Mouse (Mus musculus) forebrain, embryonic 12.5 days (tissue): Measurements from ENCODE around the gene Pfn5. TPM values are rescaled to one million over a fixed set of nuclear protein-coding genes. Genes with fewer than 3 reads are reported as not detected.
"Not testable (repeated sequence)": the region's sequence is repeated elsewhere in the genome, so short reads cannot be mapped to it uniquely, and the experiment has no call there.

Source experiments
- ATAC-seq: fragments of 200-750 bp; cut with Nextera tagmentation; 2 replicates; pipeline ENCODE4 v1.8.0; 2017; ENCODE audit warnings: moderate TSS enrichment; ENCODE audit not compliant: low FRiP score
- H3K27ac ChIP-seq: fragments of 300-500 bp; sonication (generic); 2 replicates; pipeline ENCODE4 v1.5.1; 2016; ENCODE audit warnings: mild to moderate bottlenecking
- H3K27me3 ChIP-seq: fragments of 300-500 bp; sonication (generic); 2 replicates; pipeline ENCODE4 v1.6.1; 2016; ENCODE audit warnings: mild to moderate bottlenecking
- H3K36me3 ChIP-seq: fragments of 300-500 bp; sonication (generic); replicated peaks from 2 replicates; pipeline ENCODE4 v1.6.1; 2016; ENCODE audit warnings: mild to moderate bottlenecking
- H3K4me1 ChIP-seq: fragments of 300-500 bp; sonication (generic); 2 replicates; pipeline ENCODE4 v1.6.1; 2016
- H3K4me2 ChIP-seq: fragments of 300-500 bp; sonication (generic); 2 replicates; pipeline ENCODE4 v1.6.1; 2016; ENCODE audit warnings: mild to moderate bottlenecking, moderate library complexity
- H3K4me3 ChIP-seq: fragments of 300-500 bp; sonication (generic); replicated peaks from 2 replicates; pipeline ENCODE4 v1.5.1; 2016; ENCODE audit warnings: mild to moderate bottlenecking
- H3K9ac ChIP-seq: fragments of 300-500 bp; sonication (generic); 2 replicates; pipeline ENCODE4 v1.6.1; 2016; ENCODE audit warnings: mild to moderate bottlenecking
- H3K9me3 ChIP-seq: fragments of 300-500 bp; sonication (generic); 2 replicates; pipeline ENCODE4 v1.6.1; 2016
- WGBS: fragments of 180-500 bp; shearing (Covaris S2); methylation state at CpG from one replicate; pipeline ENCODE4 v1.1.7; 2016; 5-methylcytosine and 5-hydroxymethylcytosine counted together
- polyA plus RNA-seq: library from polyadenylated mRNA; unstranded; fragments of >200 nt; fragmentation: Nextera tagmentation; extraction: Ambion mirVana; gene quantifications from 2 replicates; pipeline ENCODE4 v1.2.1, GENCODE M21; 2016

The Pfn5 gene
- polyA plus RNA-seq: not detected in 2 replicates

- WGBS: 83% methylated on average over 2 of the region's 2 CpGs
- H3K4me2 ChIP-seq: no peak within 1 kb of the TSS
- no peak for ATAC-seq
- no peaks in the 10 kb centered on the region for H3K27me3 ChIP-seq
- H3K4me1 ChIP-seq: no peaks in the 10 kb centered on the region
- no peak within 1 kb of the TSS for H3K4me3 ChIP-seq
- H3K36me3 ChIP-seq: no peaks in the 10 kb centered on the region
- no peaks in the 10 kb centered on the region for H3K9me3 ChIP-seq
- H3K9ac ChIP-seq: no peak within 1 kb of the TSS
- no peak within 1 kb of the TSS for H3K27ac ChIP-seq
Observed at GRCm38 (mm10) chrX:95557887-95558286, at the start of gene Pfn5, which contains the start of gene Asb12. Gene Pfn5 (plus strand): TSS chrX:95558104. Gene Asb12 (minus strand): TSS chrX:95557987.

GRCm38 (mm10) chrX:95523883-95524282 lies 34.0 kb upstream of the Pfn5 start:
- no peak for ATAC-seq
- H3K27ac ChIP-seq: no peak overlapping the region
- H3K27me3 ChIP-seq: no peaks in the 10 kb centered on the region
- H3K9me3 ChIP-seq: no peaks in the 10 kb centered on the region
- no peak overlapping the region for H3K9ac ChIP-seq
- no peak overlapping the region for H3K4me2 ChIP-seq
- H3K36me3 ChIP-seq: no peaks in the 10 kb centered on the region
- no peak overlapping the region for H3K4me3 ChIP-seq
- no peaks in the 10 kb centered on the region for H3K4me1 ChIP-seq

GRCm38 (mm10) chrX:95525166-95525565 lies 32.7 kb upstream of the Pfn5 start:
- Histone ChIP-seq H3K4me3 (no peak overlapping the region), H3K4me2 (no peak overlapping the region), H3K9ac (no peak overlapping the region), H3K9me3 (no peaks in the 10 kb centered on the region), H3K27ac (no peak overlapping the region), H3K4me1 (no peaks in the 10 kb centered on the region), H3K36me3 (no peaks in the 10 kb centered on the region), H3K27me3 (no peaks in the 10 kb centered on the region)
- 79% methylated on average over 2 of the region's 2 CpGs for WGBS
- no peak for ATAC-seq

- H3K27me3 ChIP-seq, H3K4me2 ChIP-seq, ATAC-seq, H3K4me3 ChIP-seq, H3K9me3 ChIP-seq, H3K27ac ChIP-seq, H3K36me3 ChIP-seq, H3K4me1 ChIP-seq, H3K9ac ChIP-seq: not testable (repeated sequence)
- 79% methylated on average over 2 of the region's 2 CpGs for WGBS
Observed at GRCm38 (mm10) chrX:95535493-95535892, 22.4 kb upstream of the Pfn5 start.

- Histone ChIP-seq H3K27me3 (no peaks in the 10 kb centered on the region), H3K27ac (no peak overlapping the region), H3K9ac (no peak overlapping the region), H3K4me3 (no peak overlapping the region), H3K36me3 (no peaks in the 10 kb centered on the region), H3K4me1 (no peaks in the 10 kb centered on the region), H3K4me2 (no peak overlapping the region), H3K9me3 (no peaks in the 10 kb centered on the region)
- no peak for ATAC-seq
- 86% methylated on average over 4 of the region's 4 CpGs for WGBS
Observed at GRCm38 (mm10) chrX:95554321-95554720, 3.6 kb upstream of the Pfn5 start.

- H3K9ac ChIP-seq: no peak overlapping the region
- H3K27me3 ChIP-seq: no peaks in the 10 kb centered on the region
- H3K4me3 ChIP-seq: no peak overlapping the region
- ATAC-seq: no peak
- no peaks in the 10 kb centered on the region for H3K4me1 ChIP-seq
- 90% methylated on average over 5 of the region's 5 CpGs for WGBS
- H3K9me3 ChIP-seq: no peaks in the 10 kb centered on the region
- no peak overlapping the region for H3K4me2 ChIP-seq
- no peak overlapping the region for H3K27ac ChIP-seq
- H3K36me3 ChIP-seq: no peaks in the 10 kb centered on the region
Observed at GRCm38 (mm10) chrX:95600609-95601008, 42.7 kb downstream of the Pfn5 start.

Other genes with a start within 250 kb of the Pfn5 start
- 11.0 and 11.7 TPM in 2 replicates for gene Amer1, start 113.2 kb upstream of the Pfn5 start, polyA plus RNA-seq
- not detected in 2 replicates for gene Asb12, start 117 bp upstream of the Pfn5 start, polyA plus RNA-seq
- gene Zc4h2, start 100.4 kb downstream of the Pfn5 start, polyA plus RNA-seq: 55.5 and 60.9 TPM in 2 replicates
- 3.4 and 3.5 TPM in 2 replicates for gene Zc3h12b, start 153.6 kb downstream of the Pfn5 start, polyA plus RNA-seq